Mouse (Mus musculus) brown adipose tissue, adult 24 weeks (tissue): ENCODE measurements around the gene Fam149b. TPM values are rescaled to one million over a fixed set of nuclear protein-coding genes. Genes with fewer than 3 reads are reported as not detected.
A peak's percentile ranks its signal among the peaks of the same experiment; 100 is the strongest.
"Not testable (repeated sequence)": the region's sequence is repeated elsewhere in the genome, so short reads cannot be mapped to it uniquely, and the experiment has no call there.

ENCODE experiments used
- H3K27ac ChIP-seq: fragments of 200-500 bp; replicated peaks from 2 replicates; pipeline ENCODE4 v1.5.1; 2012; ENCODE audit warnings: low read depth, mild to moderate bottlenecking, low read length
- H3K4me1 ChIP-seq: fragments of 200-500 bp; 2 replicates; pipeline ENCODE4 v1.6.1; 2012; ENCODE audit warnings: low read length, mixed read lengths; ENCODE audit not compliant: control insufficient read depth, insufficient read depth, insufficient read length
- H3K4me3 ChIP-seq: fragments of 200-500 bp; 2 replicates; pipeline ENCODE4 v1.5.1; 2012; ENCODE audit warnings: low read depth, mild to moderate bottlenecking, low read length, moderate library complexity; ENCODE audit not compliant: insufficient read depth
- polyA plus RNA-seq: library from polyadenylated mRNA; stranded (reverse); fragments of >200 nt; gene quantifications from 2 replicates; pipeline ENCODE4 v1.2.4, GENCODE M21; 2012; ENCODE audit not compliant: missing spikeins, insufficient read depth, insufficient read length

The Fam149b gene
- polyA plus RNA-seq = 51.1 and 52.7 TPM in 2 replicates

GRCm38 (mm10) chr14:20347991-20348541 lies at the start of gene Fam149b, which contains the start of gene Ecd:
TSS of gene Fam149b (plus strand) at chr14:20348162.
TSS of gene Ecd (minus strand) at chr14:20348121.
- peak within 1 kb of the TSS; percentile 79 for H3K27ac ChIP-seq
- H3K4me1 ChIP-seq = no peaks in the 10 kb centered on the region
- H3K4me3 ChIP-seq = peak within 1 kb of the TSS; percentile 98

- not testable (repeated sequence) for H3K4me1 ChIP-seq, H3K4me3 ChIP-seq
Observed at GRCm38 (mm10) chr14:20305085-20305484, 42.9 kb upstream of the Fam149b start.

GRCm38 (mm10) chr14:20315137-20315536 lies 32.8 kb upstream of the Fam149b start:
- H3K27ac ChIP-seq = no peak overlapping the region
- H3K4me3 ChIP-seq = no peak overlapping the region
- H3K4me1 ChIP-seq = no peaks in the 10 kb centered on the region

More at GRCm38 (mm10) chr14:20305085-20305484, 42.9 kb upstream of the Fam149b start:
- not testable (repeated sequence) for H3K27ac ChIP-seq

- Histone ChIP-seq H3K4me1 (no peaks in the 10 kb centered on the region), H3K27ac (no peak overlapping the region), H3K4me3 (no peak overlapping the region)
Observed at GRCm38 (mm10) chr14:20319420-20319819, 28.5 kb upstream of the Fam149b start.

- no peak overlapping the region for H3K27ac ChIP-seq
- no peaks in the 10 kb centered on the region for H3K4me1 ChIP-seq
- no peak overlapping the region for H3K4me3 ChIP-seq
Observed at GRCm38 (mm10) chr14:20324196-20324595, 23.8 kb upstream of the Fam149b start.

- H3K4me3 ChIP-seq = no peak overlapping the region
- H3K4me1 ChIP-seq = no peaks in the 10 kb centered on the region
- H3K27ac ChIP-seq = no peak overlapping the region
Observed at GRCm38 (mm10) chr14:20328474-20328873, 19.5 kb upstream of the Fam149b start.

- no peak overlapping the region for H3K27ac ChIP-seq
- no peak overlapping the region for H3K4me3 ChIP-seq
- H3K4me1 ChIP-seq = no peaks in the 10 kb centered on the region
Observed at GRCm38 (mm10) chr14:20331316-20331715, 16.6 kb upstream of the Fam149b start.

- H3K4me3 ChIP-seq = no peak overlapping the region
- no peak overlapping the region for H3K27ac ChIP-seq
- no peaks in the 10 kb centered on the region for H3K4me1 ChIP-seq
Observed at GRCm38 (mm10) chr14:20339415-20339814, 8.5 kb upstream of the Fam149b start.

GRCm38 (mm10) chr14:20340149-20340548 lies 7.8 kb upstream of the Fam149b start:
- Histone ChIP-seq H3K27ac (no peak overlapping the region), H3K4me3 (no peak overlapping the region), H3K4me1 (no peaks in the 10 kb centered on the region)

- Histone ChIP-seq H3K27ac (no peak overlapping the region), H3K4me1 (no peaks in the 10 kb centered on the region), H3K4me3 (no peak overlapping the region)
Observed at GRCm38 (mm10) chr14:20340866-20341265, 7.1 kb upstream of the Fam149b start.

- H3K4me1 ChIP-seq = no peaks in the 10 kb centered on the region
- no peak overlapping the region; the same call in 1 of the 2 replicates for H3K4me3 ChIP-seq
- H3K27ac ChIP-seq = no peak overlapping the region
Observed at GRCm38 (mm10) chr14:20345885-20346284, 2.1 kb upstream of the Fam149b start.

GRCm38 (mm10) chr14:20347441-20347990 lies 446 bp upstream of the Fam149b start:
- no peaks in the 10 kb centered on the region for H3K4me1 ChIP-seq
- H3K27ac ChIP-seq = peak overlapping the region; percentile 79

GRCm38 (mm10) chr14:20363230-20363629 lies 15.3 kb downstream of the Fam149b start:
- no peak overlapping the region for H3K4me3 ChIP-seq
- H3K4me1 ChIP-seq = no peaks in the 10 kb centered on the region
- no peak overlapping the region for H3K27ac ChIP-seq

More at GRCm38 (mm10) chr14:20347441-20347990, 446 bp upstream of the Fam149b start:
- H3K4me3 ChIP-seq = peak overlapping the region; percentile 98

GRCm38 (mm10) chr14:20368271-20368670 lies 20.3 kb downstream of the Fam149b start:
- Histone ChIP-seq H3K4me1 (no peaks in the 10 kb centered on the region), H3K27ac (no peak overlapping the region), H3K4me3 (no peak overlapping the region)

- H3K4me1 ChIP-seq = no peaks in the 10 kb centered on the region
- H3K27ac ChIP-seq = no peak overlapping the region
- H3K4me3 ChIP-seq = no peak overlapping the region
Observed at GRCm38 (mm10) chr14:20370798-20371197, 22.8 kb downstream of the Fam149b start.

- no peak overlapping the region for H3K4me3 ChIP-seq
- H3K27ac ChIP-seq = no peak overlapping the region
- H3K4me1 ChIP-seq = no peaks in the 10 kb centered on the region
Observed at GRCm38 (mm10) chr14:20371854-20372253, 23.9 kb downstream of the Fam149b start.
